Mouse (Mus musculus) left cerebral cortex, adult 2 months (tissue): ENCODE measurements at regions not wholly inside any gene's neighbourhood (a gene's known extent, or its start where the extent isn't known, plus 50 kb on each side); places are given as distances from the start of the nearest gene placed in this dataset.

Source experiments
- DNase-seq, 2 experiments: peaks; one replicate each; pipeline ENCODE4 v3.0.0; 2021 to 2022; ENCODE audit warnings: low spot score in 2 of 2, mixed read lengths in 1 of 2; ENCODE audit errors: extremely low spot score in 1 of 2
- H3K27ac ChIP-seq: fragments of 200-600 bp; 2 replicates; pipeline ENCODE4 v1.8.1; 2022
- H3K4me3 ChIP-seq: fragments of 200-600 bp; 2 replicates; pipeline ENCODE4 v1.8.1; 2022
- CTCF ChIP-seq: fragments of 200-600 bp; IDR thresholded peaks from 2 replicates; pipeline ENCODE4 v1.8.1; 2022; ENCODE audit warnings: antibody characterized with exemption, mild to moderate bottlenecking, moderate library complexity
- intact Hi-C: fragments of 180-260 bp; cut with DNase I; formaldehyde crosslinking; loops from one replicate; pipeline ENCODE4 v1.15.1; 2025

- no peak overlapping the region for H3K27ac ChIP-seq
- no peak overlapping the region for H3K4me3 ChIP-seq
- intact Hi-C loops: no loop called here
- no peak for TF ChIP-seq CTCF
- DNase-seq: no peak
Observed at GRCm38 (mm10) chr1:121842381-121843075, 274.7 kb upstream of the Ddx18 start.

- no peak for TF ChIP-seq CTCF
- H3K4me3 ChIP-seq: no peak overlapping the region
- intact Hi-C loops: no loop called here
Observed at GRCm38 (mm10) chr1:121833559-121833958, 265.8 kb upstream of the Ddx18 start.

GRCm38 (mm10) chr1:121830242-121830641 lies 262.5 kb upstream of the Ddx18 start:
- TF ChIP-seq CTCF: peak; percentile 36
- intact Hi-C loops: no loop called here
- no peak overlapping the region for H3K27ac ChIP-seq
- no peak overlapping the region for H3K4me3 ChIP-seq
- no peak for DNase-seq

More at GRCm38 (mm10) chr1:121833559-121833958, 265.8 kb upstream of the Ddx18 start:
- DNase-seq: no peak
- H3K27ac ChIP-seq: no peak overlapping the region

GRCm38 (mm10) chr1:121822950-121823349 lies 255.2 kb upstream of the Ddx18 start:
- DNase-seq: no peak
- TF ChIP-seq CTCF: no peak
- Histone ChIP-seq H3K27ac (no peak overlapping the region), H3K4me3 (no peak overlapping the region)
- intact Hi-C loops: no loop called here

GRCm38 (mm10) chr1:121803338-121803737 lies 235.5 kb upstream of the Ddx18 start:
- TF ChIP-seq CTCF: peak; percentile 6; the same call in 1 of the 2 replicates
- intact Hi-C loops: no loop called here
- Histone ChIP-seq H3K27ac (no peak overlapping the region), H3K4me3 (no peak overlapping the region)
- no peak for DNase-seq

- H3K27ac ChIP-seq: no peak overlapping the region
- no peak overlapping the region for H3K4me3 ChIP-seq
- DNase-seq: no peak
- intact Hi-C loops: no loop called here
- no peak for TF ChIP-seq CTCF
Observed at GRCm38 (mm10) chr1:121802476-121802875, 234.7 kb upstream of the Ddx18 start.

GRCm38 (mm10) chr1:121798502-121798901 lies 230.7 kb upstream of the Ddx18 start:
- DNase-seq: peak in 1 of 2 experiments; percentile 13
- Histone ChIP-seq H3K27ac (no peak overlapping the region), H3K4me3 (peak overlapping the region; percentile 13; the same call in 1 of the 2 replicates)
- intact Hi-C loops: loop anchor here (5.0 to 10.0 kb wide), 2 partner anchors 194 to 559 kb away; no protein-coding TSS in a partner anchor
- peak; percentile 50 for TF ChIP-seq CTCF

GRCm38 (mm10) chr1:121795024-121795786 lies 227.4 kb upstream of the Ddx18 start:
- TF ChIP-seq CTCF: no peak
- intact Hi-C loops: loop anchor here (5.0 to 10.0 kb wide), 2 partner anchors 190 to 562 kb away; no protein-coding TSS in a partner anchor
- DNase-seq: no peak
- Histone ChIP-seq H3K4me3 (no peak overlapping the region), H3K27ac (no peak overlapping the region)

- TF ChIP-seq CTCF: no peak
- Histone ChIP-seq H3K27ac (no peak overlapping the region), H3K4me3 (no peak overlapping the region)
- DNase-seq: no peak
- intact Hi-C loops: no loop called here
Observed at GRCm38 (mm10) chr1:121785631-121786030, 217.8 kb upstream of the Ddx18 start.

GRCm38 (mm10) chr1:121773988-121774387 lies 206.2 kb upstream of the Ddx18 start:
- intact Hi-C loops: no loop called here
- H3K4me3 ChIP-seq: no peak overlapping the region
- no peak for DNase-seq
- no peak for TF ChIP-seq CTCF
- H3K27ac ChIP-seq: no peak overlapping the region

GRCm38 (mm10) chr1:121771444-121771843 lies 203.7 kb upstream of the Ddx18 start:
- DNase-seq: no peak
- Histone ChIP-seq H3K4me3 (no peak overlapping the region), H3K27ac (no peak overlapping the region)
- TF ChIP-seq CTCF: no peak
- intact Hi-C loops: no loop called here

- Histone ChIP-seq H3K27ac (no peak overlapping the region), H3K4me3 (no peak overlapping the region)
- no peak for TF ChIP-seq CTCF
- intact Hi-C loops: no loop called here
- DNase-seq: no peak
Observed at GRCm38 (mm10) chr1:121770936-121771335, 203.1 kb upstream of the Ddx18 start.
